Mouse (Mus musculus) embryo, embryonic 10.5 days (tissue): Measurements from ENCODE around the gene 4930524J08Rik.

Experiments used
- DNase-seq: peaks from one replicate; pipeline ENCODE4 v3.0.0-alpha.2; 2015; ENCODE audit warnings: low spot score

4930524J08Rik gene

DNA sequence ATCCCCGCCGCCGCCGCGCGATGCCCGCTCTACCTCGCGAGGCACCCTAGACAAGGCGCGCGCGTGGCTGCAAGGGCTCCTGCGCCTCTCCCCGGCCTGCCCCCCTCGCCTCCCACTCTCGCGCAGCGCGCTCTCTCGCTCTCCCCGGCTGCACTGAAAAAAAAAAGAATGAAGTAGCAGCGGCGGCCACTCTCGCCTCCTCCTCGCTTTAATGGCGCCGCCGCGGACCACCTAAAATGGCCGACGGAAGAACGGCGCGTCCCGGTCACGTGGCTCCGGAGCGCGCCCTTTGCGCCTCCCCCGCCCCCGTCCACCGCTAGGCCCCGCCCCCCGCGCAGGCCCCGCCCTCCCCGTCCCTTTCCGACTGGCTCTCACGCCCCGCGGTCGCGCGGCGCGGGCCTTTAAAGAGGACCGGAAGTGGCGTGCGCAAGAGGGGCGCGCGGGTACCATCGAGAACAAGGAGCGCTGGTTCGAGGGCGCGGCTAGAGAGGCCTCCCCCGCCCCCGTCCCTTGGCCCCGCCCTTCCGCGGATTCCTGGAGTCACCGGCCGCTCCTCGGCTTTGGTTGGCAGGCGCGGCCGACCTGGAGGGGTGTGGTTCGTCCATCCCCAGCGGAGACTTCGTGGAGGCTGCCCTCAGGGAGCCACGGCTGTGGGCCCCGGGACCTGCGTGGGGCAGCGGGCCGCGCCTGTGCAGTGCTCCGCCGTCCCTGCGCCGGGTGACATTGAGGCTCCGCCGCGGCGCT lies at the start of gene 4930524J08Rik, which contains the start of gene Hnrnpd:
Gene 4930524J08Rik (plus strand): TSS at position 363 of the 744 bp plus-strand sequence.
Gene Hnrnpd (minus strand): TSS at position 240 of the 744 bp plus-strand sequence.
- DNase-seq = peak; percentile 99

GRCm38 (mm10) chr5:99931910-99932309 lies 47.0 kb upstream of the 4930524J08Rik start:
- no peak for DNase-seq

DNA sequence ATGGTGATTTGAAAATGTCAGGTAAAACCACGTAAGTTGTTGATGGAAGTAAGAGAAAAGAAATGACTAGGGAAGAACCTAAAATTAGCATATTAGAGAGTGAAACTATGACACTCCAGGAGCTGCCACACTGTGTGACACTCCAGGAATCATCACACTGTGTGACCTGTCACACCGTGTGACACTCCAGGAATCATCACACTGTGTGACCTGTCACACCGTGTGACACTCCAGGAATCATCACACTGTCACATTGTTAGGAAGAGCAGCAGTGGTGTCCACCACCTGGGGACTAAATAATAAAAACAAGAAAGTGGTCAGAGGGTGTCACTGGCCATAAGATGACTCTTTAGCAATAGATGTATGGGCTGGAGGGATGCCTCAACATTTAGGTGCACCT lies 39.4 kb upstream of the 4930524J08Rik start:
- no peak for DNase-seq

DNA sequence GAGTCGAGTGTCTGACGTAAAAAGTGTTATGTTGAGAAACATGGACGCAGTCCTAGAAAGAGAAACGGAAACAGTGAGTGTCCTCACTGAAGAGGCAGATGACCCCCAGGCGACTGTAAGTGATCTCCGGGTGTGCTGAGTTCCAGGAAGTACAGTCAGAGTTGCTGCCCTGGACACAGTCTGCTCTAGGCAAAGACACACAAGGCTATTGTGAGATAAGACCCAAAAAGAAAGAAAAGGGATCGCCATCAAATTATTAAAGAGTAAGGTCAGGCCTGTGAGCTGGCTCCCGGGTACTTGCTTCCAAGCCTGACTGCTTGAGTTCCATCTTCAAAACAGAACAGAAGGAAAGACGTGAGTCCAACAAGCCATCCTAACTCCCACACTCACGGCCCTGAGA lies 37.6 kb upstream of the 4930524J08Rik start:
- no peak for DNase-seq

- DNase-seq = no peak
These were observed 36.9 kb upstream of the 4930524J08Rik start for GRCm38 (mm10) chr5:99941776-99942502.

- DNase-seq = no peak
These were observed 26.3 kb upstream of the 4930524J08Rik start for GRCm38 (mm10) chr5:99952513-99952912.

DNA sequence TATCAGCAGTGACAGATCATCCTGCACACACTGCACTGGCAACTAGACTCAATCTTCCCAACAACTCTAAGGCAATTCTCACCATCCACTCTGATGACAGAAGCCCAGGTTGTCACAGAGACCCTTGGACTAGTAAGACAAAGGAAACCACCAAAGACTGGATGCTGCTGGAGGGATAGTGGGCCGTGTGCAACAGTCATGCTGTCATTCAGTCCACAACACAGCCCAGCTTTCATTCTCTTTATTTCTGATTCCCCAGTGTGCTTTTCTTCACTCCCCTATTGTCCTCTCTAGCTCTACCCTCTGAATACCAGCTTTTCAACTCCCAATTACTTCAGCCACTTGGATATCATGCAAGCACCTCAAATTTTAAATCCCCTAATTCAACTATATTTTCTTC lies 25.0 kb upstream of the 4930524J08Rik start:
- peak; percentile 66 for DNase-seq

- DNase-seq = no peak
These were observed 20.2 kb upstream of the 4930524J08Rik start for GRCm38 (mm10) chr5:99958666-99959065.

DNA sequence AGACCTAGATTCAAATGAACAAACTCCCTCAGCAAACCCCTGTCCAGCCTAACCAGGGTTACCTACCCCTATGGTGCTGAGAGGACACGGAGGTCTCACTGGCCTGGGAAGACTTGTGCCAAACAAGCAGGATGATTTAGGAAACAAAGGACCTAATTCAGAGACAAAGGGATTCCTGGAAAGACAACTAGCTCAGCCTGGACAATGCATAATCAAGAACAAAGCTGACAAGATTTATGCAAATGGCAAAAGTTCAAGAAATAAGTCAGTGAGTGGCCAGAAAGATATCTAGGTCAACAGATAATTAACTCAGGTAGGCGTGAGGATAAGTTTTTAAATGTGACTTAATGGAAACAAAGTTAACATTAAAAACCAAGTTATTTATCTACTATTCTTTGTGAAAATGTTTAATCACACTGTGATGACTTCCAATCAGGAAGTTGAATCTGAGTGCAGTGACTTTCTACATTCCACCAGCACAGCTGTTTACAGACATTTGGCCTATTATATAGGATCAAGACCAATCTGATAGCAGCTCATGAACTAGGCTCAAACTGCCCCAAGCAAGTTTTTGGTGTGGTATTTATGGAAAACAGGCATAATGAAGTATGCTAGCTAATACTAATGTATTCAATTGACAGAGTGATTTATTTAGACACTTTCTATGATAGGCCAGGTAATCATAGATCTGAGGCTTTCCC lies 19.5 kb upstream of the 4930524J08Rik start:
- DNase-seq = no peak

DNA sequence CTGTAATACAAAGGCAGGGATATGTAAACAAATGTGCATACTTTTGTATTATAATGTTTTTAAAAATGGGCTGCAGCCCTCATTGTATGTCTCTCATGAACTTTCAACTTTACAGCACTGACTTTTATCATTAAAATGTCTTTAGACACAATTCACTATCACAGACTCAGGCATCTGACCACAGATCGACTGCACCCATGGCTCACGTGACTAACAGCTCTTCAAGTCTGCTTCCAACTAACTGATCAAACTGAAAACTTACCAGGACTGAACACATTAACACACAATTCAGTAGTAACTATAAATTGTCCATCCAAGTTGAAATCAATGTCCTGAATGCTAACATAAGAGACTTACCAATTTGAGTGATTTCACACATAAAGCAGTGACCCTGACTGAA lies 18.9 kb upstream of the 4930524J08Rik start:
- no peak for DNase-seq

DNA sequence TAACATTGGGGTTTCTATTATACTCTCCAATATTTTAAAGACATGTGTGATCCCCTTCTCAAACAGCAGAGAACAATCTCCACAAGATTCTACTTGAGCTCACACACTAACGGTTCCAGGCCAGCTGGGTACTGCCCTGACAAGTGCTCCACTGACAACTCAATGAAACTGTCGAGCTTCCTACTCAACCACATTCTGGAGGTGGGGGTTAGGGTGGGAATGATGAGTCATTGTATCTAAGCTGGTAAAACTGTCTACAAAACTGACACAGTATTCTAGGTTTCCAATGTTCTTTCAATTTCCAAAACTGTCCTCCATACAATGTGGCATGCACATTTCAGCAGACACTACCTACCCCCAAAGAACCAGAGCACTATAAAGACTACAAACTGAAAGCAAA lies 4.9 kb upstream of the 4930524J08Rik start:
- DNase-seq = peak; percentile 13

DNA sequence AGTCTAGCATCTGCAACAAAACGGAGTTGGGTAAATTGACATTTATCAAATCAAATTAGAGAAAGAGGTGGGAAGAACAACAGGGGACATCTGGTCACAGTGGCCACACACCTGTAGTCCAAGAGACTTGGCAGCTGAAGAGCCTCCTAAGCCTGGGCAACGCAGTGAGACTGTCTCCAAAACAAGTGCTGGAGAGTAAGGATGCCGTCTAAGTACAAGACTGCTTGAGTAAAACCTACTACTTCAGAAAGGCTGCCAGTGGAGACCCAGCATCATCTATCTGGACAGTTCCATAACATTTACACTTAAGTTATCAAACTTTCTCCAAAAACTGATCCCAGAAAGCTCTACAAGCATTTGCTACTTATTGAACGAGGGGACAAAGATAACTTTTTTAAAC lies 3.8 kb upstream of the 4930524J08Rik start:
- no peak for DNase-seq

DNA sequence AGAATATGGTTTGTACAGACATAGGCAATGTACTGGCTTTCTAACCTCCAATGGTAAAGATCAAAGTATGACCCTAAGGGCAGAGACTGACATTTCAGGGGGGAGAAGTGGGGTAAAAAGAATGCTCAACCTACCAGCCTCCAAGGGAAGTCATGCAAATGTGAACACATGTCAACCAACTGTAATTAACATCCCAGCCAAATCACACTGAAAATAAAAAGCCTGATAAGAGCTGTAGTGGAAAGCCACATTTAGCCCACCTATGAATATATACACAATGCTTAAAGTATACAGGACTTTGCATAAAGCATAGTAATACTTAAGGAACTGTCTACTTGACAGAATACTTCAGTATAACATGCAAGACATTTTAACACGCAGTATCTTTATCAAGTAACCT lies 3.1 kb upstream of the 4930524J08Rik start:
- peak; percentile 9 for DNase-seq

DNA sequence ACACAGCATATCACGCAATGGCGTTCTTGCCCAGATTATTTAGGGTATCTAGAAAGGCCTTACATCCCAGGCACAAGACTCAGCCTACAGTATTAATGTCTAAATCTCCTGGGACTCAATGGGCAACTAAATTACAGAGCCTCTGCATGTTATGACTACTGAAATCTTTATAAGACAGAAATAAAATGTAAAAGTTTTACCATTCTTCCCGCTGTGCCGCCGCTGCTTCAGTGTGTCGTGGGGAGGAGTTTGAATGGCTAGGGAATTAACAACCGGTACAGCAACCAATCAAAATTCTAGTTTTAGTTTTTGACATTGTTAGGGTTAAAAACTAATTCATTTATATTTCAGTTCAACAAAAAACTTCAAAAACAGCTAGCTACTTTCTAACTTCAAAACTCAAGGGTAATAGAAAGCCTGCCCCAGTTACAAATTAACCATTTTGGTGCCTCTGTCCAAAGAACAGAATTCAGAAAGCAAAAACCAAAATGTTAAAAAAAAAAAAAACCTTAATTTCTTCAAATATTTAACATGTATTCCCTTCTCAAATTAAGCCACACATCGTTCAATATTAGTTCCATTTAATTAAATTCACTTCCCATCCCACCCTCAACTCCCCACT lies 2.4 kb upstream of the 4930524J08Rik start:
- DNase-seq = peak; percentile 37

DNA sequence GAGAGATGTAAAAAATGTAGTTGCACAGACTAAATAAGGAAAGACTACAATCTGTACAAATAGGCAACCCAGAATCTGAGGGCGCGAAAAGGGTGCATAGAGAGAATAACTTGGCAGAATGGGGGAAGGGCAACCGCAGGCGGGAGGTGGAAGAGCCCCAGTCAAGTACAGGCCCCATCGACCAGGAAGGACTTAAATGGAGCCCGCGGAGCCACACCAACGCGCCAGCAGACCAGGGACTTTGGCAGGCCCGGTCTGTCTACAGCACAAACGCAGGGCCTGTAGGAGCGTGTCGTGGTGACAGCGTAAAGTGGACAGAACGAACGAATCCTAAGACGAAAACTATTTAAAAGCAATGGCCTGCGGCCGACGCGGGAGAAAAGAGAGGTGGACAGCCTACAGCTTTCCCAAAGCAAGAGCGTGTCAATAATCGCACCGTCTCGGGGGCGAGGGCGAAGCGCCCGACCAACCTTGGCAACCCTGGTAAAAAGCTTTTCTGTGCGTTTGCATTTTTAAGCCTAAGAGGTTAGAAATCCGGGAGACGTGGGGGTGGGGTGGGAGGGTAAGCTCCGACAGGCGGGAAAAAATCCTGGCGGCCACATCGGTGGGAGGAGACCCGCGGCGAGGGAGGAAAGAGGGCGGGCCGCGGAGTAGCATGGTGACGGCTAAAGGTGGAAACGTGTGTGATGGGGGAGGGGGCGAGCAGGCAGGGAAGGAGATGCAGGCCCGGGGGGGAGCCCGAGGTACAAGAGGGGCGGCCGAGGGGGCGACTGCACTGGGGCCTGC lies 1.2 kb upstream of the 4930524J08Rik start:
- peak; percentile 86 for DNase-seq

DNA sequence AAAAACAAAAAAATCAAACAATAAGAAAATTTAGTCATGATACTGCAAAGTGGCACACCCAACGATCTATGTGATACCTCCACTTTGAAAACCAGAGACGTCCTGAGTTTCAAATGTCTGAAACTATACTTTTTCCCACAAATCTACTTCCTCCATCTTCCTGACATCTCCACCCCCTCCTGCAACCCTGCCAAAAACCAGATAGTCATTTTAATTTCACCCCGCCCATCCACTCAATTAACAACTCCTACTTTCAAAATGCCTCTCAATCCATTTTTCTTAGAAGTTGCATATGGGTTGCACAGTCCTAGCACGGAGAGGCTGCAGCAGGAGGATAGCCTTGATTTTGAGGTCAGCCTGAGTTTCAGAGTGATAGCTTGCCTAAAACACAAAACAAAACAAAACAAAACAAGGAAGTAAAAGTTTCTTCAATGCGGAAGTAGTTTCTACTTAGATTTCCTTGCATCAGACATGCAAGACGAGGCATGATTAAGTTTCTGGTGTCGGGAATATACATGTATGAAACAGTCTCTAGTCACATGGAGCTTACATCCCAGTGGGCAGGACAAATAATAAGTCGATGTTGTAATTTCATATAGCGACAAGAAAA lies 4.7 kb downstream of the 4930524J08Rik start:
- no peak for DNase-seq

GRCm38 (mm10) chr5:99994166-99994565 lies 15.3 kb downstream of the 4930524J08Rik start:
- no peak for DNase-seq

GRCm38 (mm10) chr5:99994680-99995079 lies 15.8 kb downstream of the 4930524J08Rik start:
- no peak for DNase-seq

DNA sequence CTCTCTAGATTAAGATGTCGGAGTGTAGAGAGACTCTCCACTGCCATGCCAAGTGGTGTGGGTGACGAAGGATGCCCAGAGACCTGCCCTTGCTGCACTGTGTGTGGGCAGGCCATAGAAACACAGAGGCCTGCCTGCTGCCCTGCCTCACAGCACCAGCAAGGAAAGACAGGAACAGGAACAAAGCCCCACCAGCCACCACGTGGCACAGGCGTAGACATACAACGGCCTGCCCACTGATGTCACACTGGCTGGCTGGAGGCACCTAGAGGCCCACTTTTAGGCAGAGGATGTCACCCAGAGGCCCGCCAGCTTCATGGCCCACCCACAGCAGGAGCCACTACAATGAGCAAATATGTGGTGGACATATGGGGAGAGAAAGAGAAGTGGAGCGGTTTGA lies 21.2 kb downstream of the 4930524J08Rik start:
- no peak for DNase-seq

GRCm38 (mm10) chr5:100000500-100000899 lies 21.6 kb downstream of the 4930524J08Rik start:
- DNase-seq = no peak

DNA sequence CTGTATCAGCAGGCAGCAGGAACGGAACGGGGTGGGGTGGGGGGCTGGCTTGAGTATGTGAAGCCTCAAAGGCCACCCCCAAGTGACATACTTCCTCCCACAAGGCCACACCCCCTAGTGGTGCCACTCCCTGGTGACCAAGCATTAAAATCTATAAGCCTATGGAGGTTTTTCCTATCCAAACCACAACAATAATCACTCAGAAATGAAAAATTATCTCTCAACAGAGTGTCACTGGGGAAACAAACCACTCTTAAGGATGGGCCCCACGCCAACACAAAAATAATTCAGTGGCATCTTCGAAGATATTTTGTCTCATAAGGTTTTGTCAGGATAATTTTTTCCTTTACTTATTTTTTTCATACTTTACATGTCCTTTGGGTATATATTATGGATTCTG lies 25.0 kb downstream of the 4930524J08Rik start:
- DNase-seq = no peak
